Mouse (Mus musculus) MEL (cell line): ENCODE measurements around the gene Ankrd13c. TPM values are rescaled to one million over a fixed set of nuclear protein-coding genes. Genes with fewer than 3 reads are reported as not detected.

ENCODE experiments used
- DNase-seq: peaks from one replicate; pipeline ENCODE4 v3.0.0; 2011; ENCODE audit warnings: low read depth, low spot score
- H3K27ac ChIP-seq: 2 replicates; pipeline ENCODE4 v1.5.1; 2012; ENCODE audit warnings: low read depth, mild to moderate bottlenecking, control low read depth, low read length, moderate library complexity; ENCODE audit not compliant: control insufficient read depth
- H3K27me3 ChIP-seq, 2 experiments: fragments of 150-350 bp in 1 of 2; sonication (generic) in 1 of 2; 2 replicates each; pipeline ENCODE4 v1.6.1; 2012; ENCODE audit warnings: low read length in 2 of 2, mild to moderate bottlenecking in 2 of 2, improper control_type of control experiment in 1 of 2, moderate library complexity in 1 of 2; ENCODE audit not compliant: insufficient read depth in 2 of 2, control insufficient read depth in 1 of 2
- H3K36me3 ChIP-seq, 2 experiments: 2 replicates each; pipeline ENCODE4 v1.6.1; 2012 to 2014; ENCODE audit warnings: low read length in 2 of 2, improper control_type of control experiment in 1 of 2, inconsistent platforms in 1 of 2, mild to moderate bottlenecking in 1 of 2; ENCODE audit not compliant: insufficient read depth in 2 of 2, control insufficient read depth in 1 of 2
- H3K4me1 ChIP-seq, 2 experiments: fragments of 150-350 bp in 1 of 2; sonication (generic) in 1 of 2; 2 replicates each; pipeline ENCODE4 v1.6.1; 2012; ENCODE audit warnings: low read length in 2 of 2, improper control_type of control experiment in 1 of 2, mild to moderate bottlenecking in 1 of 2; ENCODE audit not compliant: insufficient read depth in 2 of 2, control insufficient read depth in 1 of 2
- H3K4me3 ChIP-seq, 2 experiments: fragments of 150-350 bp in 1 of 2; sonication (generic) in 1 of 2; 2 replicates each; pipeline ENCODE4 v1.5.1; 2012; ENCODE audit warnings: low read depth in 2 of 2, low read length in 2 of 2, mild to moderate bottlenecking in 2 of 2, moderate library complexity in 2 of 2, control low read depth in 1 of 2, improper control_type of control experiment in 1 of 2; ENCODE audit not compliant: control insufficient read depth in 1 of 2, insufficient read depth in 1 of 2
- H3K79me2 ChIP-seq: 2 replicates; pipeline ENCODE4 v1.6.1; 2012; ENCODE audit warnings: mild to moderate bottlenecking, low read length, moderate library complexity; ENCODE audit not compliant: control insufficient read depth, poor library complexity, insufficient read depth
- H3K9ac ChIP-seq: 2 replicates; pipeline ENCODE4 v1.6.1; 2012; ENCODE audit warnings: low read depth, mild to moderate bottlenecking, control low read depth, low read length, moderate library complexity; ENCODE audit not compliant: control insufficient read depth, poor library complexity, severe bottlenecking
- H3K9me3 ChIP-seq: fragments of 150-350 bp; sonication (generic); replicated peaks from 2 replicates; pipeline ENCODE4 v1.6.1; 2012; ENCODE audit warnings: mild to moderate bottlenecking, low read length, improper control_type of control experiment, moderate library complexity; ENCODE audit not compliant: insufficient read depth
- BHLHE40 ChIP-seq: IDR thresholded peaks from 2 replicates; pipeline ENCODE4 v1.6.1; 2012; ENCODE audit warnings: low read depth, mild to moderate bottlenecking, inconsistent platforms, low read length, improper control_type of control experiment, borderline replicate concordance
- CHD1 ChIP-seq: IDR thresholded peaks from 2 replicates; pipeline ENCODE4 v1.6.1; 2012; ENCODE audit warnings: low read depth, mild to moderate bottlenecking, inconsistent platforms, low read length, improper control_type of control experiment
- E2F4 ChIP-seq: IDR thresholded peaks from 2 replicates; pipeline ENCODE4 v1.6.1; 2011; ENCODE audit warnings: low read depth, low read length, improper control_type of control experiment, borderline replicate concordance
- ELF1 ChIP-seq: IDR thresholded peaks from 2 replicates; pipeline ENCODE4 v1.6.1; 2014; ENCODE audit warnings: low read depth, mild to moderate bottlenecking, inconsistent platforms, low read length, improper control_type of control experiment, moderate library complexity
- ETS1 ChIP-seq: IDR thresholded peaks from 2 replicates; pipeline ENCODE4 v1.6.1; 2012; ENCODE audit warnings: low read depth, mild to moderate bottlenecking, inconsistent platforms, low read length, improper control_type of control experiment, moderate library complexity
- GABPA ChIP-seq: IDR thresholded peaks from 2 replicates; pipeline ENCODE4 v1.6.1; 2012; ENCODE audit warnings: low read depth, mild to moderate bottlenecking, inconsistent platforms, low read length, improper control_type of control experiment, moderate library complexity
- HCFC1 ChIP-seq: IDR thresholded peaks from 2 replicates; pipeline ENCODE4 v1.6.1; 2012; ENCODE audit warnings: low read depth, mild to moderate bottlenecking, inconsistent platforms, low read length, improper control_type of control experiment, moderate library complexity
- MAX ChIP-seq: IDR thresholded peaks from 2 replicates; pipeline ENCODE4 v1.6.1; 2011; ENCODE audit warnings: low read length, improper control_type of control experiment
- MAZ ChIP-seq: IDR thresholded peaks from 2 replicates; pipeline ENCODE4 v1.6.1; 2012; ENCODE audit warnings: low read depth, mild to moderate bottlenecking, inconsistent platforms, low read length, improper control_type of control experiment
- MXI1 ChIP-seq: IDR thresholded peaks from 2 replicates; pipeline ENCODE4 v1.6.1; 2011; ENCODE audit warnings: mild to moderate bottlenecking, low read depth, low read length, improper control_type of control experiment
- MYC ChIP-seq: IDR thresholded peaks from 2 replicates; pipeline ENCODE4 v1.6.1; 2011; ENCODE audit warnings: low read depth, mild to moderate bottlenecking, low read length, improper control_type of control experiment, moderate library complexity
- POLR2AphosphoS2 ChIP-seq: IDR thresholded peaks from 2 replicates; pipeline ENCODE4 v1.6.1; 2011; ENCODE audit warnings: low read length, improper control_type of control experiment
- RAD21 ChIP-seq: IDR thresholded peaks from 2 replicates; pipeline ENCODE4 v1.6.1; 2011; ENCODE audit warnings: mild to moderate bottlenecking, low read depth, low read length, improper control_type of control experiment
- RCOR1 ChIP-seq: IDR thresholded peaks from 2 replicates; pipeline ENCODE4 v1.6.1; 2012; ENCODE audit warnings: low read depth, mild to moderate bottlenecking, inconsistent platforms, low read length, improper control_type of control experiment
- TBP ChIP-seq: IDR thresholded peaks from 2 replicates; pipeline ENCODE4 v1.8.0; 2011; ENCODE audit warnings: low read depth, low read length, improper control_type of control experiment
- UBTF ChIP-seq: IDR thresholded peaks from 2 replicates; pipeline ENCODE4 v1.6.1; 2012; ENCODE audit warnings: low read depth, mild to moderate bottlenecking, inconsistent platforms, low read length, improper control_type of control experiment, moderate library complexity, borderline replicate concordance; ENCODE audit not compliant: insufficient read depth
- USF1 ChIP-seq: IDR thresholded peaks from 2 replicates; pipeline ENCODE4 v1.6.1; 2014; ENCODE audit warnings: low read depth, mild to moderate bottlenecking, inconsistent platforms, low read length, improper control_type of control experiment, moderate library complexity
- ZC3H11A ChIP-seq: IDR thresholded peaks from 2 replicates; pipeline ENCODE4 v1.6.1; 2012; ENCODE audit warnings: low read depth, mild to moderate bottlenecking, inconsistent platforms, low read length, improper control_type of control experiment
- ZKSCAN1 ChIP-seq: IDR thresholded peaks from 2 replicates; pipeline ENCODE4 v1.6.1; 2012; ENCODE audit warnings: low read depth, mild to moderate bottlenecking, inconsistent platforms, low read length, improper control_type of control experiment, moderate library complexity
- ZMIZ1 ChIP-seq: IDR thresholded peaks from 2 replicates; pipeline ENCODE4 v1.6.1; 2012; ENCODE audit warnings: low read depth, mild to moderate bottlenecking, inconsistent platforms, low read length, improper control_type of control experiment, moderate library complexity
- polyA plus RNA-seq, 2 experiments: library from polyadenylated mRNA; stranded (reverse) in 1 of 2; unstranded in 1 of 2; fragments of >175 nt in 1 of 2; fragments of >200 nt in 1 of 2; gene quantifications; 2 replicates each; pipeline versions ENCODE4 v1.2.1 to v1.2.4; 2012; ENCODE audit warnings: low replicate concordance in 2 of 2, low read depth in 1 of 2; ENCODE audit not compliant: insufficient read length in 2 of 2, insufficient read depth in 1 of 2, missing spikeins in 1 of 2
- total RNA-seq: library from RNA; depleted of rRNA; stranded (reverse); fragments of 300-350 nt; gene quantifications from 2 replicates; pipeline ENCODE4 v1.2.3, GENCODE M21; 2012

Ankrd13c gene
- total and polyA plus RNA-seq, 3 experiments = 16.3 to 31.8 TPM; not detected in 1

GRCm38 (mm10) chr3:157899986-157900385, 47.1 kb upstream of the Ankrd13c start:
- H3K27me3 ChIP-seq = no peaks in the 10 kb centered on the region
- no peak overlapping the region for H3K4me3 ChIP-seq
- no peak overlapping the region for H3K9ac ChIP-seq
- no peaks in the 10 kb centered on the region for H3K9me3 ChIP-seq
- no peak for DNase-seq
- no peaks in the 10 kb centered on the region for H3K79me2 ChIP-seq
- no peaks in the 10 kb centered on the region for H3K4me1 ChIP-seq
- no peak overlapping the region for H3K27ac ChIP-seq
- TF ChIP-seq E2F4 (no peak), USF1 (no peak), BHLHE40 (no peak), GABPA (no peak), TBP (no peak), MYC (no peak), MAZ (no peak), MAX (no peak), ZKSCAN1 (no peak), ZMIZ1 (no peak), ZC3H11A (no peak), ETS1 (no peak), MXI1 (no peak), POLR2AphosphoS2 (no peak), RAD21 (no peak)
- TF ChIP-seq, all 39 proteins: peak for 0
- peaks cover 0 to 11% of the 10 kb centered on the region in 2 experiments; a peak in 1 of 4 replicates for H3K36me3 ChIP-seq

DNA sequence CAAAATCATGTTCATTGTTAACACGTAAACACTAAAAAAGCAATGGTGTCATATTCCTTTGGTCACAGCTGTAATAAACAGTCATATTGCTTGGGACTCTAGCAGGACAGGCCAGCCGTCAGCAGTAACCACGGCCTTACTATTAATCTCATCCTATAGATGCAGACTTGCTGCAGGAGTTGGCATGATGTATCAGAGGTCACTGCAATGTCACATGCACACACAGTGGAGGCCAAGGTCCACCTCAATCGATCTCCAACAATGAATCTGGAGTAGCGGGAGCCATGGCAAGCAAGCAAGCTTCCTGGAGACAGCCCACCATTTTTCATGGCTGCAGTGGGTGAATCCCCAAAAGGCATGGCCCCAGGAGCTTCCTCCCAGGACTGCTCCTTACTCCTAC, 45.3 kb upstream of the Ankrd13c start:
- no peaks in the 10 kb centered on the region for H3K4me1 ChIP-seq
- no peak for DNase-seq

More for the DNA sequence above, 45.3 kb upstream of the Ankrd13c start:
- Histone ChIP-seq H3K27me3 (no peaks in the 10 kb centered on the region), H3K9me3 (no peaks in the 10 kb centered on the region), H3K27ac (no peak overlapping the region), H3K36me3 (peaks cover 0 to 10% of the 10 kb centered on the region in 2 experiments; a peak in 1 of 4 replicates), H3K4me3 (no peak overlapping the region), H3K79me2 (no peaks in the 10 kb centered on the region), H3K9ac (no peak overlapping the region)
- TF ChIP-seq RAD21 (no peak), ZMIZ1 (no peak), ELF1 (no peak), CHD1 (no peak), RCOR1 (no peak), UBTF (no peak), TBP (no peak), BHLHE40 (no peak), ZKSCAN1 (no peak), ETS1 (no peak), HCFC1 (no peak), MYC (no peak)
